Mouse (Mus musculus) embryonic facial prominence, embryonic 11.5 days (tissue): ENCODE measurements around the gene AC170998.1. TPM values are rescaled to one million over a fixed set of nuclear protein-coding genes. Genes with fewer than 3 reads are reported as not detected.

Experiments
- ATAC-seq: fragments of 200-750 bp; cut with Nextera tagmentation; replicated peaks from 2 replicates; pipeline ENCODE4 v1.8.0; 2017; ENCODE audit warnings: low read depth; ENCODE audit not compliant: insufficient number of reproducible peaks, low FRiP score, low TSS enrichment
- DNase-seq: peaks from one replicate; pipeline ENCODE4 v3.0.0-alpha.2; 2015; ENCODE audit warnings: low spot score
- H3K27ac ChIP-seq: fragments of 300-500 bp; sonication (generic); replicated peaks from 2 replicates; pipeline ENCODE4 v1.5.1; 2014; ENCODE audit warnings: mild to moderate bottlenecking, low read depth, low read length, control low read depth
- H3K27me3 ChIP-seq: fragments of 300-500 bp; sonication (generic); 2 replicates; pipeline ENCODE4 v1.6.1; 2014; ENCODE audit warnings: mild to moderate bottlenecking, low read length, moderate library complexity, mixed read lengths; ENCODE audit not compliant: control insufficient read depth, insufficient read depth
- H3K36me3 ChIP-seq: fragments of 300-500 bp; sonication (generic); replicated peaks from 2 replicates; pipeline ENCODE4 v1.6.1; 2014; ENCODE audit warnings: low read depth, mild to moderate bottlenecking, low read length, moderate library complexity, mixed read lengths; ENCODE audit not compliant: control insufficient read depth, insufficient read depth
- H3K4me1 ChIP-seq: fragments of 300-500 bp; sonication (generic); 2 replicates; pipeline ENCODE4 v1.6.1; 2014; ENCODE audit warnings: low read length, mixed read lengths; ENCODE audit not compliant: control insufficient read depth, insufficient read depth
- H3K4me2 ChIP-seq: fragments of 300-500 bp; sonication (generic); 2 replicates; pipeline ENCODE4 v1.6.1; 2014; ENCODE audit warnings: low read depth, mild to moderate bottlenecking, control low read depth, low read length, moderate library complexity
- H3K4me3 ChIP-seq: fragments of 300-500 bp; sonication (generic); 2 replicates; pipeline ENCODE4 v1.5.1; 2014; ENCODE audit warnings: low read depth, low read length, control low read depth
- H3K9ac ChIP-seq: fragments of 300-500 bp; sonication (generic); replicated peaks from 2 replicates; pipeline ENCODE4 v1.6.1; 2014; ENCODE audit warnings: mild to moderate bottlenecking, control low read depth, low read length
- H3K9me3 ChIP-seq: fragments of 300-500 bp; sonication (generic); replicated peaks from 2 replicates; pipeline ENCODE4 v1.6.1; 2016; ENCODE audit warnings: mild to moderate bottlenecking, low read length, inconsistent platforms, mixed read lengths; ENCODE audit not compliant: control insufficient read depth
- WGBS: fragments of 180-500 bp; shearing (Covaris S2); extraction: QIAGEN DNeasy Blood & Tissue Kit; methylation state at CpG from one replicate; pipeline ENCODE4 v1.1.7; 2014; 5-methylcytosine and 5-hydroxymethylcytosine counted together
- polyA plus RNA-seq: library from polyadenylated mRNA; unstranded; fragments of >200 nt; fragmentation: Nextera tagmentation; extraction: Ambion mirVana; gene quantifications from 2 replicates; pipeline ENCODE4 v1.2.1, GENCODE M21; 2014

Gene AC170998.1
- polyA plus RNA-seq, 1 experiment from 2014 or later = 0.62 TPM

- no peaks in the 10 kb centered on the region for H3K9me3 ChIP-seq
- H3K27me3 ChIP-seq = no peaks in the 10 kb centered on the region
- H3K4me3 ChIP-seq = no peak overlapping the region
- no peak overlapping the region for H3K27ac ChIP-seq
- no peaks in the 10 kb centered on the region for H3K36me3 ChIP-seq
- 0 out of 2 replicates have a peak, but pooled peaks cover 3% of the 10 kb centered on the region for H3K4me1 ChIP-seq
- WGBS = 89% methylated on average over 2 of the region's 2 CpGs
- no peak overlapping the region for H3K9ac ChIP-seq
- H3K4me2 ChIP-seq = no peak overlapping the region
- DNase-seq (no peak), ATAC-seq (no peak)
These were observed 27.2 kb upstream of the AC170998.1 start for GRCm38 (mm10) chr17:28698672-28699071.

GRCm38 (mm10) chr17:28699789-28700188 lies 26.1 kb upstream of the AC170998.1 start:
- H3K27me3 ChIP-seq = no peaks in the 10 kb centered on the region
- no peaks in the 10 kb centered on the region for H3K36me3 ChIP-seq
- H3K9me3 ChIP-seq = no peaks in the 10 kb centered on the region
- ATAC-seq (no peak), DNase-seq (no peak)
- no peak overlapping the region for H3K27ac ChIP-seq
- no peak overlapping the region for H3K4me2 ChIP-seq
- H3K4me3 ChIP-seq = no peak overlapping the region
- 0 out of 2 replicates have a peak, but pooled peaks cover 3% of the 10 kb centered on the region for H3K4me1 ChIP-seq
- WGBS = 83% methylated on average over 7 of the region's 7 CpGs
- no peak overlapping the region for H3K9ac ChIP-seq

DNA sequence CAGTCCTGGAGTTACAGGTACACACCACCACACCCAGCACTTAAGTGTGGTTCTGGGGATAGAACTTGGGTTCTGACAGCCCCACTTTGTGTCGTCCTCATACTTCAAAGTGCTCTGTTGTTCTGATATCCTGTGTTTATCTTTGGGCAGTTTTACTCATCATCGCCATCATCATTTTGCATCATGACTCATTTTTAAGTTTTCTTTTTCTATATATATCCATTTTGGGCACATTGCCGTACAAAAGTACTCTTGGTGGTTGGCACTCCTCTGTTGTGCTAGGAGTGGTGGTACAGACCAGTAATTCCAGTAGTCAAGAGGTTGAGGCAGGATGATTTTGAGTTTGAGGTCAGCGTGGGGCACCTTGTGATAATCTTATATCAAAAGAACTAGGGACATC lies 24.7 kb upstream of the AC170998.1 start:
- H3K27ac ChIP-seq = no peak overlapping the region
- DNase-seq = no peak
- no peaks in the 10 kb centered on the region for H3K9me3 ChIP-seq
- no peak overlapping the region for H3K4me2 ChIP-seq
- H3K9ac ChIP-seq = no peak overlapping the region
- H3K4me1 ChIP-seq = 0 out of 2 replicates have a peak, but pooled peaks cover 3% of the 10 kb centered on the region
- H3K27me3 ChIP-seq = no peaks in the 10 kb centered on the region
- no peak for ATAC-seq
- no peaks in the 10 kb centered on the region for H3K36me3 ChIP-seq
- WGBS = 93% methylated on average over 4 of the region's 4 CpGs
- no peak overlapping the region for H3K4me3 ChIP-seq

DNA sequence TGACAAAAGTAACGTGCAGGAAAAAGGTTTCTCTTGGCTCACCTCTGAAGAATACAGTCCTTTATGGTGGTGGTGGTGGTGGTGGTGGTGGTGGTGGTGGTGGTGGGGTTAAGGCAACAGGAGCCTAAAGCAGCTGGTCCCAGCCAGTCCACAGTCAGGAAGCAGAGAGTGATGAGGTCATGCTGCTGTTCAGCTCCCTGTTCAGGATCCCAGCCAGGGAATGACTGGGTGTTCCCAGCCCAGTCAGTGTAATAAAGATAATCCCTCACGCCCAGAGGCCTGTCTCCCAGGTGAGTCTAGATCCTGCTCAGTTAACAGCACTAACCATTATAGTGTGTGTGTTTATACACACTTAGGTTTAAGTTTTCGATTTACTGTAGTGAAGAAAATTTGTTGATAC lies 24.1 kb upstream of the AC170998.1 start:
- H3K27ac ChIP-seq = no peak overlapping the region
- H3K9me3 ChIP-seq = no peaks in the 10 kb centered on the region
- H3K9ac ChIP-seq = no peak overlapping the region
- no peaks in the 10 kb centered on the region for H3K36me3 ChIP-seq
- H3K4me1 ChIP-seq = 0 out of 2 replicates have a peak, but pooled peaks cover 3% of the 10 kb centered on the region
- ATAC-seq (no peak), DNase-seq (no peak)
- H3K4me2 ChIP-seq = no peak overlapping the region
- no peak overlapping the region for H3K4me3 ChIP-seq
- H3K27me3 ChIP-seq = no peaks in the 10 kb centered on the region
- 88% methylated on average over 3 of the region's 3 CpGs for WGBS

GRCm38 (mm10) chr17:28702646-28703045 lies 23.2 kb upstream of the AC170998.1 start:
- Histone ChIP-seq H3K4me2 (no peak overlapping the region), H3K9ac (no peak overlapping the region), H3K36me3 (no peaks in the 10 kb centered on the region), H3K4me1 (0 out of 2 replicates have a peak, but pooled peaks cover 2% of the 10 kb centered on the region), H3K27ac (no peak overlapping the region), H3K9me3 (no peaks in the 10 kb centered on the region), H3K4me3 (no peak overlapping the region), H3K27me3 (no peaks in the 10 kb centered on the region)
- ATAC-seq = no peak
- DNase-seq = no peak
- 77% methylated on average over 2 of the region's 2 CpGs for WGBS

DNA sequence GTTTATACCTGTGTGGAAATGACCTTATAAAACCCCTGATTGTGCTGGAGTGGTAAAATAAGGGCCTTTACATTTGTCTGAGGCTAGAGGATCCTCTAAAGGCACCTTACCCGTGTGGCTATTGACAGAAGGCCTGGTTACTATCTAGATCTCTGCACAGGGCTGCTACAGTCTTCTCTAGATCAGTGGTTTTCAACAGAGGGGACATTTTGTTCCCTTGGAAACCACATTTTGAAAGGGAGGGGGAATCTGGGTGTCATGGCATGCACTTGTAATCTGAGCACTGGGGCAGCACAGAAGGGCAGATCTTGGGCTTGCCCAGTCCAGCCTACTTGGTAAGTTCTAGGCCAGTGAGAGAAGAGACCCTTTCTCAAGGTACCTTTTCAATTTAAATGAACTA lies 19.2 kb upstream of the AC170998.1 start:
- H3K4me3 ChIP-seq = no peak overlapping the region
- no peaks in the 10 kb centered on the region for H3K36me3 ChIP-seq
- ATAC-seq = no peak
- H3K9ac ChIP-seq = no peak overlapping the region
- no peak for DNase-seq
- no peaks in the 10 kb centered on the region for H3K4me1 ChIP-seq
- H3K9me3 ChIP-seq = no peaks in the 10 kb centered on the region
- WGBS = 43% methylated on average over 1 of the region's 1 CpGs
- no peak overlapping the region for H3K4me2 ChIP-seq
- no peak overlapping the region for H3K27ac ChIP-seq
- H3K27me3 ChIP-seq = no peaks in the 10 kb centered on the region

- no peak overlapping the region for H3K4me2 ChIP-seq
- H3K36me3 ChIP-seq = no peaks in the 10 kb centered on the region
- H3K4me3 ChIP-seq = no peak overlapping the region
- no peaks in the 10 kb centered on the region for H3K27me3 ChIP-seq
- H3K27ac ChIP-seq = no peak overlapping the region
- WGBS = 95% methylated on average over 3 of the region's 3 CpGs
- H3K4me1 ChIP-seq = no peaks in the 10 kb centered on the region
- H3K9me3 ChIP-seq = no peaks in the 10 kb centered on the region
- no peak for ATAC-seq
- no peak for DNase-seq
- no peak overlapping the region for H3K9ac ChIP-seq
These were observed 18.7 kb upstream of the AC170998.1 start for GRCm38 (mm10) chr17:28707136-28707627.

DNA sequence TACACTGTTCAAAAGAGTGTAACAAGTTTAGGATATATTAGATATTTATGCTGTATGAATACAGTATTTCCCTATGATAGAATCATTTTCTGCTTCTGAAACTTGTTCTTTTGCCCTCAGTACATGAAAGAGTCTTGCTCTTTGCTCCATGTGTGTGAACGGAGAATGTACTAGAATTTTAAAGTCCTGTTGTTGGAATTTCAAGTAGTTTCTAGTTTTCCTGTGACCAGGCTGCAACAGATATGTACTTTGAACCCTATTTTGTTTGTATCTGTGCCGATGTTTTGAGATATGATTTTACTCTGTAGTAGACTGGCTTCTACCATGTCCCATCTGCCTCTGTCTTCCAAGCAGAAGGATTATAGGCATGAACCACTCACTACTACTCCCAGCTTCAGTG lies 18.1 kb upstream of the AC170998.1 start:
- no peaks in the 10 kb centered on the region for H3K4me1 ChIP-seq
- H3K36me3 ChIP-seq = no peaks in the 10 kb centered on the region
- no peak overlapping the region for H3K27ac ChIP-seq
- no peak overlapping the region for H3K4me3 ChIP-seq
- DNase-seq = no peak
- WGBS = 91% methylated on average over 2 of the region's 2 CpGs
- no peak overlapping the region for H3K4me2 ChIP-seq
- H3K9ac ChIP-seq = no peak overlapping the region
- no peaks in the 10 kb centered on the region for H3K27me3 ChIP-seq
- no peaks in the 10 kb centered on the region for H3K9me3 ChIP-seq
- no peak for ATAC-seq
